Mouse (Mus musculus) B cell, adult 2 months (primary cell): Measurements from ENCODE around the gene Skap1.
A peak's percentile ranks its signal among the peaks of the same experiment; 100 is the strongest.

Experiments used
- DNase-seq, 2 experiments: peaks; one replicate each; pipeline ENCODE4 v3.0.0; 2022

Gene Skap1

DNA sequence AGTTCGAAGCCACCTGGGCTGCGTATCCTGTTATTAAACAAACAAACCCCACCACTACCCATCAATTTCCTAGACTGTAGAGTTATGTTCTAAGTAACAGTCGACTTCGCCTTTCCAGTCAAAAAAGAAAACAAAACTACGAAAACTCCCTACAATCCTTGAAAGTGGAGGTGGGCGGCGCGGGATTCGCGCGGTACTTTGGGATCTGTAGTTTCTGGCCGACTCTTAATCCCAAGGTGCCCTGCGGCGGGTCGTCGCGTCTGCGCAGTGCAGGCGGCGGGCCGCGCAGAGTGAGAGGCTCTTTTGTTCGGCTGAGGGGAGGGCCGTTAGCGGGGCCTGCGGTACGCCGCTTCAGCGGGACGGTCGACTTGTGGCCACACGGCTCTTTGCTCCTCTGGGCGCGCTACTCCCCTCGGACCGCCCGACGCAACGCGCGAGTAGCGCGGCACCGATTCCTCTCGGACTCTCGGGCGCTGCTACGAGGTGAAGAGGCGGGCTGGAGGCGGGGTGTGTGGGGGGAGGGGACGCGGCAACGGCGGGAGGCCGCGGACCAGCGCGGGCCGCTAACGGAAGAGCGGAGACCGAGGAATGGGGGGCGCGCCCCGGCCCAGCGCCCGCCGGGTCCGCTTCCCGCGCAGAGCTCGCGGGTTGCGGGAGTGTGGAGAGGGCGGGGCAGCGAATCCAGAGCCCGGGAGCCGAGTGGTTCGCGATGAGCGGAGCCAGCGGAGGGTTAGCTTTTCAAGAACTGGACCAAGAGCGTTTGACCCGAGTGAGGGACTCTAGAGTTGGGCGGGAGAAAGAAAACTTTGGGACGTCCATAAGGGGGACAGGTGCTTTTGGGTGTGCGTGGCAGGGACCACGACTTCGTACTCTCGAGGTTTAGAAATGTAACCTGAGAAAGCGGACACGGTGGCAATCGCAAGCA lies 324.7 kb downstream of the Skap1 start, which contains the start of gene Cbx1:
Cbx1 (plus strand) TSS at position 257 of the 925 bp plus-strand sequence.
- peak; percentile 91 to 92 for DNase-seq

DNA sequence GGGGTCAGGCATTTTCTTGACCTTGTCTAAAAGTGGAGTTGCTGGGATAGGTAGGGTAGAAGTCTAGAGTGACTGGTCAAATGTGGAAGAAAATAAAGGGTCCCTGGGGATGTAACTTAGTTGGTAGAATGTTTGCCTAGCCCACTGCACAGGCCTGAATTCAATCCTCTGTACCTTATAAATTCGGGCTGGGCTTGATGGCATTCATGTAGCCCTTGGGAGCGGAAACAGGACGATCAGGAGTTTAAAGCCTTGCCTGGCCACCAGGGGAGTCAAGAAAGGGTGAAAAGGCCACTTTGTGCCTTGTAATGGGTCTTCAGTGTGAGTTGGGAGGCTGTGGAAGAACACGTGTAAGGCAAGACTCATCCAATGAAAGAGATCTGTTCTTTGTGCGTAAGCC lies 325.6 kb downstream of the Skap1 start:
- no peak for DNase-seq

DNA sequence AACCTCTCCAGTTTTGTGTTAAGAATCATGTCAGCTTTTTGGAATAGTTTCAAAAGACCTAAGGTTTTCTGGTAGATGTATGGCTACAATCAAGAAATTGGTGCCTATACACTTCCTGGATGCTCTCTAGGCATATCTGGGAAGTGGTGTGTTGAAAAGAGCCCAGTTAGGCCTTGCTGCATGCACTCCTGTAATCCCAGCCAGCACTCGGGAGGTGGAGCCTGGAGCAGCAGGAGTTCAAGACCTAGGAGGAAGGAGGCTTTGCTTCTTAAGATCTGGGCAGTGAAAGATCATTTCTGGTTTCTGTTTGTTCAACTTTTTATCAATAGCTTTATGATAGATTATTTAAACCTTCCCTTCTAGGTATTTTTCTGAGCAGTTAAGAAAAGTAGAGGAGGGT lies 326.3 kb downstream of the Skap1 start:
- no peak for DNase-seq

DNA sequence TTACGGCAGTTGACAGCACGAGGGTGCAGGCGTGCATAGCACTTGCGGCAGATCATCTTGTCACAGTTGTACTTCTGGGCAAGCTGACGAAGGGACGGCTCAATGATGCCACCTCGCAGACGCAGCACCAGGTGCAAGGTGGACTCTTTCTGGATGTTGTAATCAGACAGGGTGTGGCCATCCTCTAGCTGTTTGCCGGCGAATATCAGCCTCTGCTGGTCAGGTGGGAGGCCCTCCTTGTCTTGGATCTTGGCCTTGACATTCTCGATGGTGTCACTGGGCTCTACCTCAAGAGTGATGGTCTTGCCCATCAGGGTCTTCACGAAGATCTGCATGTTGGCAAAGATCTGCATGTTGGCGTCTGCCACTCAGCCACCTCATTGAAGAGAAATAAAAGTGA lies 331.1 kb downstream of the Skap1 start:
- no peak for DNase-seq

DNA sequence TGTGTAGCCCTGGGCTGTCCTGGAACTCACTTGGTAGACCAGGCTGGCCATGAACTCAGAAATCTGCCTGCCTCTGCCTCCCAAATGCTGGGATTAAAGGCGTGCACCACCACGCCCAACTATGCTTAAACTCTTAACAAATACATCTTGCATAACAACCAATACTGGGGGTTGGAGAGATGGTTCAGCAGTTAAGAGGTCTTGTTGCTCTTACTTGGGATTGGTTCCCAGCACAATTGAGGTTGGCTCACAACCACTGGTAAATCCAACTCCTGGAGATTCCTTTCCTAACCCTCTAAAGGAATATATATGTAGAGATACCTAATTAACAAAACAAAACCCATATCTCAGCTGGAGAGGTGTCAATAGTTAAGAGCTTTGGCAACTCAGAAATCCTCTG lies 331.7 kb downstream of the Skap1 start:
- DNase-seq: no peak

DNA sequence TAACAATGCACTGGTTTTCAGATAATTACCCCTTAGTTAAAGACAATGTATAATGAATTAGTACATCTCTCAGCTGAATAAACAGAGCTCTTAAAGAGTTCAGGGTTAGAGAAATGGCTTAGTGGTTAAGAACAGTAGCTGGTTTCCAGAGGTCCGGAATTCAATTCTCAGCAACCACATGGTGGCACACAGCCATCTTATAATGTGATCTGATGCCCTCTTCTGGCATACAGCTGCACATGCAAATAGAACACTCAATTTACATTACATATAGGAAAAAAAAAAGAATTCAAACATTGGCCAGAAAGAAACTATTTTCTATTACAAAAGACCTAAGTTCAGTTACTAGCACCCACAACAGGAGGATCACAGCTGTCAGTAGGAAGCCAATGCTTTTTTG lies 332.2 kb downstream of the Skap1 start:
- peak; percentile 34 for DNase-seq

DNA sequence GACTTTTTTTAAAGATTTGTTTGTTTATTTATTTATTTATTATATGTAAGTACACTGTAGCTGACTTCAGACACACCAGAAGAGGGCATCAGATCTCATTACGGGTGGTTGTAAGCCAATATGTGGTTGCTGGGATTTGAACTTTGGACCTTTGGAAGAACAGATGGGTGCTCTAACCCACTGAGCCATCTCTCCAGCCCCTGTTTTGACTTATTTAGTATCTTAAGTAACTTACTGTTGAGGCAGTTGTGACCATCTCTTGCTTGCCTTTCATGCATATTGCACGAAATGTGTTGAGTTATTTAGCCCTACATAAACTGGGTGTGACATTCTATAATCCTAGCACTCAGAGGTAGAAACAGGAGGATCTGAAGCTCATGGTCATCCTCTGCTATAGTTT lies 335.1 kb downstream of the Skap1 start:
- DNase-seq: no peak

DNA sequence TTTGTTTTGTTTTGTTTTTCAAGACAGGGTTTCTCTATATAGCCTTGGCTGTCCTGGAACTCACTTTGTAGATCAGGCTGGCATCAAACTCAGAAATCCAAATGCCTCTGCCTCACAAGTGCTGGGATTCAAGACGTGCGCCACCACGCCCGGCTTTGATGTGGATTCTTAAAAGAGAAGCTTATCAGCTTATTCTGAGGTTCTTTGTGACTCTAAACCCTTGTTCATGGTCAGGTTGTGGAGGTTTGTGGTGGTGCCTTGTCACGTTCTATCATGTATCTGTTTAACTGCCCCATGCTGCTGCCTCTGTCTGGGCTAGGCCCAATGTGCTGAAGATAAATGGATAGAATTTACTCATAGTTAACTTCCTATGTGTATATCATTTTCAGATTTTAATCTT lies 341.2 kb downstream of the Skap1 start:
- no peak for DNase-seq

DNA sequence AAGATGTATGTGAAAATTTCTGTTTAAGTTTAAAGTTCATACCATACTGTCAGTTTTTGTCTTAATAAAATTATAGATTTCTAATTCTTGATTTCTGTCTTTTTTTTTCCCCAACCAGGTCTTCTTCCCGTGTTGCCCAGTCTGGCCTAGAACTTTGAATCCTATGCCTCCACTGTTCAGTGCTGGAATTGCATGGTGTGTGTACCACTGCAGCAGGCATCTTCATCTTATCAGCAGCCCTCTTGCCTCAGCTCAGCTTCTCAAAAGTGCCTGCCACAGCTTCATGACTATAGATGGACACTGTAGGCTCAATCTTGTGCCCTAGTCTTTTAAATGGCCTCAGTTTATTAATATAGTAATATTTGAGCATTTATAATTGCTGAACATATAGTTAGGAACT lies 343.7 kb downstream of the Skap1 start:
- DNase-seq: no peak
